Mouse (Mus musculus) intestine, postnatal 0 days (tissue): ENCODE data around the gene Hcn2. TPM values are rescaled to one million over a fixed set of nuclear protein-coding genes. Genes with fewer than 3 reads are reported as not detected.
A peak's percentile ranks its signal among the peaks of the same experiment; 100 is the strongest.

Experiments used
- ATAC-seq: fragments of 200-750 bp; cut with Nextera tagmentation; 2 replicates; pipeline ENCODE4 v1.8.0; 2017; ENCODE audit warnings: mild to moderate bottlenecking, moderate TSS enrichment, moderate library complexity
- H3K27ac ChIP-seq: fragments of 300-500 bp; sonication (generic); 2 replicates; pipeline ENCODE4 v1.5.1; 2014; ENCODE audit warnings: mild to moderate bottlenecking, low read depth, low read length, moderate library complexity
- H3K27me3 ChIP-seq: fragments of 300-500 bp; sonication (generic); replicated peaks from 2 replicates; pipeline ENCODE4 v1.6.1; 2014; ENCODE audit warnings: low read length, mixed read lengths; ENCODE audit not compliant: control insufficient read depth, insufficient read depth
- H3K36me3 ChIP-seq: fragments of 300-500 bp; sonication (generic); 2 replicates; pipeline ENCODE4 v1.6.1; 2014; ENCODE audit warnings: mild to moderate bottlenecking, moderate library complexity; ENCODE audit not compliant: control insufficient read depth, insufficient read depth
- H3K4me1 ChIP-seq: fragments of 300-500 bp; sonication (generic); replicated peaks from 2 replicates; pipeline ENCODE4 v1.6.1; 2014; ENCODE audit warnings: antibody characterized with exemption, low read length, mixed read lengths; ENCODE audit not compliant: control insufficient read depth, insufficient read depth
- H3K4me2 ChIP-seq: fragments of 300-500 bp; sonication (generic); replicated peaks from 2 replicates; pipeline ENCODE4 v1.6.1; 2014; ENCODE audit warnings: low read depth, mild to moderate bottlenecking, moderate library complexity
- H3K4me3 ChIP-seq: fragments of 300-500 bp; sonication (generic); 2 replicates; pipeline ENCODE4 v1.5.1; 2014; ENCODE audit warnings: low read depth, low read length
- H3K9ac ChIP-seq: fragments of 300-500 bp; sonication (generic); 2 replicates; pipeline ENCODE4 v1.6.1; 2014; ENCODE audit warnings: mild to moderate bottlenecking, low read depth, low read length
- H3K9me3 ChIP-seq: fragments of 300-500 bp; sonication (generic); 2 replicates; pipeline ENCODE4 v1.6.1; 2016; ENCODE audit warnings: mixed run types; ENCODE audit not compliant: control insufficient read depth
- CTCF ChIP-seq: sonication (generic); IDR thresholded peaks from 2 replicates; pipeline ENCODE4 v1.5.1; 2016; ENCODE audit warnings: low read depth, mild to moderate bottlenecking, control low read depth, antibody characterized with exemption, moderate library complexity
- WGBS: fragments of 180-500 bp; shearing (Covaris S2); extraction: QIAGEN DNeasy Blood & Tissue Kit; methylation state at CpG from one replicate; pipeline ENCODE4 v1.1.7; 2014; 5-methylcytosine and 5-hydroxymethylcytosine counted together
- polyA plus RNA-seq: library from polyadenylated mRNA; unstranded; fragments of >200 nt; fragmentation: Nextera tagmentation; extraction: Ambion mirVana; gene quantifications from 2 replicates; pipeline ENCODE4 v1.2.1, GENCODE M21; 2015

Gene Hcn2
- 0.38 and 0.43 TPM in 2 replicates for polyA plus RNA-seq

DNA sequence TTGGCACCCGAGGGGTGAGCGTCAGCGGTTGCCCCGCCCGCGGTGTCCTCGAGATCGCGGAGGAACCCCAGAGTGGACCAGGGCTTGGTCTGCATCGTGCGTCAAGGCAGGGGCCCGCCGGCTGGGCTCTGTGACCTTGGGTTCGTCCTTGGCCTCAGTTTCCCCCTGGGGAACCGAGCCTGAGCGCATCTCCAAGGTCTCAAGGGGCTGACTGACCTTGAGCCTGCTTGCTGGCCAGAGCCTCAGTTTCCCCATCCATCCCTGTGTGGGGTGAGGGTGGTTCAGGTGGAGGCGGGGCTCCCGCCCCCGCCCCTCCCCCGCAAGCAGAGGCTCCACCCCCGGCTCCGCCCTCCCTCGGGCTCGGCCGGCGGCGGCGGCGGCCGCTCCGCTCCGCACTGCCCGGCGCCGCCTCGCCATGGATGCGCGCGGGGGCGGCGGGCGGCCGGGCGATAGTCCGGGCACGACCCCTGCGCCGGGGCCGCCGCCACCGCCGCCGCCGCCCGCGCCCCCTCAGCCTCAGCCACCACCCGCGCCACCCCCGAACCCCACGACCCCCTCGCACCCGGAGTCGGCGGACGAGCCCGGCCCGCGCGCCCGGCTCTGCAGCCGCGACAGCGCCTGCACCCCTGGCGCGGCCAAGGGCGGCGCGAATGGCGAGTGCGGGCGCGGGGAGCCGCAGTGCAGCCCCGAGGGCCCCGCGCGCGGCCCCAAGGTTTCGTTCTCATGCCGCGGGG is at the start of gene Hcn2:
Hcn2 (plus strand) TSS at position 381 of the 734 bp plus-strand sequence.
- 4% methylated on average over 43 of the region's 91 CpGs for WGBS
- Histone ChIP-seq H3K36me3 (peaks cover 6% of the 10 kb centered on the region), H3K4me2 (peak within 1 kb of the TSS; percentile 99), H3K27ac (no peak within 1 kb of the TSS), H3K9ac (no peak within 1 kb of the TSS), H3K4me3 (peak within 1 kb of the TSS; percentile 58), H3K9me3 (no peaks in the 10 kb centered on the region), H3K4me1 (no peaks in the 10 kb centered on the region; the same call in 1 of the 2 replicates), H3K27me3 (peaks cover 32% of the 10 kb centered on the region)
- peak; percentile 11; the same call in 1 of the 2 replicates for ATAC-seq
- TF ChIP-seq CTCF = no peak

DNA sequence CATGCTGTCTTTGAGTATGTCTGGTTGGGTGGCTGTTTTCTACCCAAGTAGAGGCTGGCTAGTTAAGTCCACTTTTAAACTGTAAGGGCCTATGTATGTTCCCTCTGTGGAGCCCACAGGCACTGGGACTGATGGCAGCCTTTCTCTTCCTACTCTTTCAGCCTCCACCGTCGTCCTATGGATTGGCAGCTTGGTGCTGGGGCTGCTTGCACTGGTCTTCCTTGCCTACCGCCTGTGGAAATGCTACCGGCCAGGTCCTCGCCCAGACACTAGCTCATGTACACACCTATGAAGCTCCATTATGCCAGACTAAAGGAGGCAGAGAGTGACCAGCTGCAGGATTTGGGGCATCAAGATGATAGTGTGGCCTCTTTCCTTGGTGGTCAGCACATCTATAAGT is 48.4 kb upstream of the Hcn2 start:
- TF ChIP-seq CTCF = no peak
- no peak overlapping the region for H3K4me2 ChIP-seq
- no peak overlapping the region for H3K9ac ChIP-seq
- H3K36me3 ChIP-seq = no peaks in the 10 kb centered on the region
- no peak overlapping the region for H3K27ac ChIP-seq
- no peaks in the 10 kb centered on the region for H3K27me3 ChIP-seq
- 81% methylated on average over 5 of the region's 5 CpGs for WGBS
- no peak for ATAC-seq
- H3K4me3 ChIP-seq = no peak overlapping the region
- no peaks in the 10 kb centered on the region for H3K9me3 ChIP-seq
- H3K4me1 ChIP-seq = peaks cover 7% of the 10 kb centered on the region; the same call in 1 of the 2 replicates

DNA sequence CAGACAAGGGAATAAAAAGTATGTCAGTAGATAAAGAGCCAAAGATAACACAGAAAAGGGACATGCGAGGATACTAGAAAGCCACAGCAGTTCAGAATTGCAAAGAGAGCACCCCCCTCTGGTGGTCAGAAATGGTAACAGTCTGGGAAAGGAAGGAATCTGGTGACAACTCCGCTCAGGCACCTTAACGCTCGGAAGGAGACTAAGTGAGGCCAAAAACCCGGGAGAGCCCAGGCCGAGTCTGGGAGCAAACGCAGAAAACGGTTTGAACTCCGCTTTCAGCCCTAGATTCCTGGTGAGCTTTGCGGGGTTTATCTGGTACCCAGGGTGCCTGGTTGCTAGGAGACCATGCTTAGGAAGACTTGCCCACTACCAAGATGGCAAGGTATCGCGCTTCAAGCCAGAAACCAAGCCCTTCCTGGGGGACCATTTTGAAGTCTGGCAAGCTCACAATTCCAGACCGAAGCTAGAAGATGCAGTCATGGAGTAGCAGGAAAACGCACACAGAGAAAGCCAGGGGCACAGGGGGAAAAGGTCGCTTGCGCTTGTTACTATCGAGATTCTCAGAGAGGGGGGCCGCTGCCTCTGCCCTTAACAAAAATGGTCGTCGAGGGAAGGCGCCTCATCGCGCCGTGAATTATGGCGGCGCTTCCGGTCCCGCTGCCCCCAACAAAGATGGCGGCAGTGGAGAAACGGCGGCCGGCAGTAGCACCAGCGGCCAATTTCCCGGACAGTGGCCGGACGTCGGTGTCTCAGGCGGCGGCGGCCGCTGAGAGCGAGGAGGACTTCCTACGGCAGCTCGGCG is 47.5 kb upstream of the Hcn2 start, which contains the start of gene Tpgs1:
Tpgs1 (plus strand) TSS at position 599 of the 805 bp plus-strand sequence.
- peak; percentile 93 for TF ChIP-seq CTCF
- Histone ChIP-seq H3K4me2 (peak within 1 kb of the TSS; percentile 77), H3K27me3 (no peaks in the 10 kb centered on the region), H3K27ac (peak within 1 kb of the TSS; percentile 87), H3K9ac (peak within 1 kb of the TSS; percentile 59), H3K9me3 (no peaks in the 10 kb centered on the region), H3K4me1 (peaks cover 7% of the 10 kb centered on the region; the same call in 1 of the 2 replicates), H3K4me3 (peak within 1 kb of the TSS; percentile 98), H3K36me3 (no peaks in the 10 kb centered on the region)
- WGBS = under 1% methylated on average over 45 of the region's 45 CpGs
- peak; percentile 80 for ATAC-seq

DNA sequence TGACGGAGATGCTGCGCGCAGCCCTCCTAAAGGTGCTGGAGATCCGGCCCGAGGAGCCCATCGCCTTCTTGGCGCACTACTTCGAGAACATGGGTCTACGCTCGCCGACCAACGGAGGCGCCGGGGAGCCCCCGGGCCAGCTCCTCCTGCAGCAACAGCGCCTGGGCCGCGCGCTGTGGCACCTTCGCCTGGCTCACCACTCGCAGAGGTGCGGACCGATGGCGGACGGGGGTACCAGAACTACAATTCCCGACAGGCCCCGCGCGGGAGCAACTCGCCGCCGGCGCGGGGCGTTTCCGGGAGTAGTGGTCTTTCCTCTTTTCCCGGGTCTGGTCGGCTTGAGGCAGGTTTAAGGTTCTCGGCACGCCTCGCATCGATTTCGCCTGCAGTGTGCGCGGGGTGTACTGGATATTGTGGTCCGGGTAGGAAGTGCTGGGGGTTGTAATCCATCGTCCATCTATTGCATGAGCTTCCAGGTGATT is 46.8 kb upstream of the Hcn2 start:
- Histone ChIP-seq H3K9me3 (no peaks in the 10 kb centered on the region), H3K4me2 (peak overlapping the region; percentile 77), H3K27me3 (no peaks in the 10 kb centered on the region), H3K4me3 (peak overlapping the region; percentile 98), H3K36me3 (no peaks in the 10 kb centered on the region), H3K27ac (peak overlapping the region; percentile 87), H3K9ac (peak overlapping the region; percentile 59), H3K4me1 (peaks cover 7% of the 10 kb centered on the region; the same call in 1 of the 2 replicates)
- no peak for TF ChIP-seq CTCF
- peak; percentile 23 for ATAC-seq
- WGBS = 0% methylated on average over 47 of the region's 47 CpGs

DNA sequence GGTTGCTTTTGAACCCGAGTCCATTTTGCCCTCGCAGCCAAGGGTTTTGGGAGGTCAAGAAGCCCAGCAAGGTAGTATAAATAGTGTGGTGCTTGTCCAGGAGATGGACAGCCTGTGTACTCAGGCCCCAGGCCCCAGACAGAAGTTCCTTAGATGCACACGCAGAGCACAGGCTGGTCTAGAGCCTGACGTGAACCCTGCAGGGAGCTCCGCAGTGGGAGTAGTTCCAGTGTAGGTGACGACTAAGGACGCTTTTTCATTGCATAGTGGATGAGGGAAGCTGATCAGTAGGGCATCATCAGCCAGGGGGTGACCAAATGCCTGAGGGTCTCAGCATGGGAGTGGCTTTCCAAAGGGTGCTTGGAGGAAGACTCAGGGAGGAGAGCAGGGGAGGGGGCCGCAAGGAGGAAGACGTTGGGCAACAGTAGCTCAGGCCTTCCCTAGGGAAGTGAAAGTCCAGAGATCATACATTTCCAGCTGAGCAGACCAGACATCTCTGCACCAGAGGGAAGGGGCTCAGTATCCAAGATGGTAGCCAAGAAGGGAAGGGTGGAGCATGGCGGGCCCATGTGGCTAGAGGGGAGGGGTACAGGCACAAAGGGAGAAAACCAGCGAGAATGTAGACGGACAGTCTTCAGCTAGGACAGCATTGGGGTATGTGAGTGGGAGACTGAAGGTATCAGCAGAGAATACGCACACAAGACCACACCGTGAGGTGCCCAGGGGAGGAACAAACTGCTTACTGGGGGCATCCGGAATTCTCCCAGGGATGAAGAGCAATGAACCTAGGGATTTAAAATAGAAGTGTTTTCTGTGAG is 46.2 kb upstream of the Hcn2 start:
- peak; percentile 11 for ATAC-seq
- no peak for TF ChIP-seq CTCF

More for the DNA sequence above, 46.2 kb upstream of the Hcn2 start:
- Histone ChIP-seq H3K4me3 (peak overlapping the region; percentile 98), H3K27me3 (no peaks in the 10 kb centered on the region), H3K9me3 (no peaks in the 10 kb centered on the region), H3K9ac (peak overlapping the region; percentile 59), H3K36me3 (no peaks in the 10 kb centered on the region), H3K4me1 (peaks cover 7% of the 10 kb centered on the region; the same call in 1 of the 2 replicates), H3K4me2 (peak overlapping the region; percentile 77), H3K27ac (no peak overlapping the region)
- WGBS = 29% methylated on average over 15 of the region's 15 CpGs
